Mouse (Mus musculus) liver, postnatal 0 days (tissue): ENCODE measurements around the gene Cd72.

Source experiments
- CTCF ChIP-seq: sonication (generic); IDR thresholded peaks from 2 replicates; pipeline ENCODE4 v1.5.1; 2016; ENCODE audit warnings: antibody characterized with exemption, low read depth
- EP300 ChIP-seq: IDR thresholded peaks from 2 replicates; pipeline ENCODE4 v1.6.1; 2016; ENCODE audit warnings: antibody characterized with exemption, low read depth, mild to moderate bottlenecking

GRCm38 (mm10) chr4:43482591-43482990 lies 28.2 kb upstream of the Cd72 start:
- no peak for TF ChIP-seq CTCF
- no peak for TF ChIP-seq EP300
